Comparison of ENCODE assay signal across 20 mouse cellular contexts in genomic region chr9:54919946-54920345, GRCm38 (mm10). TPM values are rescaled to one million over a fixed set of nuclear protein-coding genes. Genes with fewer than 3 reads are reported as not detected.
A peak's percentile ranks its signal among the peaks of the same experiment; 100 is the strongest.
DNase-seq lines count a peak whose midpoint lies in the region; ATAC-seq lines count a peak whose summit lies in the region.
"Had no signal": no experiment of that assay in that cellular context is flagged by ENCODE, and none has a peak within 500 bp of the region (broad histone marks: within the 10 kb centered on the region; RNA-seq: fewer than 3 reads in every experiment).

No protein-coding gene starts in this region.

- no peak overlapping the region for H3K9ac ChIP-seq in kidney, embryonic 14.5 days (ENCODE audit: low read depth, low read length)
- no peak overlapping the region for H3K9ac ChIP-seq in midbrain, embryonic 11.5 days (ENCODE audit: low read length)
- no peak overlapping the region for H3K9ac ChIP-seq in midbrain, embryonic 16.5 days (ENCODE audit: low read depth, low read length)
- H3K9ac ChIP-seq: embryonic facial prominence, embryonic 15.5 days; hindbrain, embryonic 13.5 days had no signal

- no peaks in the 10 kb centered on the region for H3K36me3 ChIP-seq in kidney, embryonic 14.5 days (ENCODE audit: control insufficient read depth, insufficient read depth, low read length)
- 0 out of 2 replicates have a peak, but pooled peaks cover 2% of the 10 kb centered on the region for H3K36me3 ChIP-seq in midbrain, embryonic 11.5 days (ENCODE audit: control insufficient read depth, insufficient read depth, low read length)
- no peaks in the 10 kb centered on the region; the same call in 1 of the 2 replicates for H3K36me3 ChIP-seq in midbrain, embryonic 16.5 days (ENCODE audit: control insufficient read depth, insufficient read depth, low read length)

- no peak overlapping the region for H3K4me2 ChIP-seq in kidney, embryonic 14.5 days (replicated peaks; ENCODE audit: low read depth, low read length)
- H3K4me2 ChIP-seq in midbrain, embryonic 11.5 days = no peak overlapping the region
- no peak overlapping the region for H3K4me2 ChIP-seq in midbrain, embryonic 16.5 days (ENCODE audit: low read length)
- H3K4me2 ChIP-seq: embryonic facial prominence, embryonic 15.5 days; hindbrain, embryonic 13.5 days had no signal

- H3K9me3 ChIP-seq in kidney, embryonic 14.5 days (ENCODE audit: control insufficient read depth, low read length) = 0 out of 2 replicates have a peak, but pooled peaks cover 5% of the 10 kb centered on the region
- no peaks in the 10 kb centered on the region for H3K9me3 ChIP-seq in midbrain, embryonic 11.5 days (ENCODE audit: control insufficient read depth, low read length)
- peaks cover 3% of the 10 kb centered on the region; the same call in 1 of the 2 replicates for H3K9me3 ChIP-seq in midbrain, embryonic 16.5 days (replicated peaks; ENCODE audit: control insufficient read depth, low read length, poor library complexity, severe bottlenecking)
- H3K9me3 ChIP-seq: embryonic facial prominence, embryonic 15.5 days; forebrain, embryonic 10.5 days; hindbrain, embryonic 13.5 days had no signal

- WGBS in kidney, embryonic 14.5 days = 47% methylated on average over 4 of the region's 4 CpGs
- 63% methylated on average over 4 of the region's 4 CpGs for WGBS in midbrain, embryonic 11.5 days
- WGBS in midbrain, embryonic 16.5 days = 53% methylated on average over 4 of the region's 4 CpGs

- no peaks in the 10 kb centered on the region for H3K27me3 ChIP-seq in kidney, embryonic 14.5 days (ENCODE audit: control insufficient read depth, insufficient read depth, low read length)
- H3K27me3 ChIP-seq in midbrain, embryonic 11.5 days (ENCODE audit: control insufficient read depth, insufficient read depth, low read length) = no peaks in the 10 kb centered on the region
- H3K27me3 ChIP-seq in midbrain, embryonic 16.5 days (ENCODE audit: control insufficient read depth, insufficient read depth, low read depth, low read length) = no peaks in the 10 kb centered on the region
- H3K27me3 ChIP-seq: embryonic facial prominence, embryonic 15.5 days; hindbrain, embryonic 13.5 days had no signal

- DNase-seq in kidney, adult 11 months = peak; percentile 76
- peak; percentile 47 for DNase-seq in midbrain, embryonic 11.5 days (ENCODE audit: low spot score, missing footprints)
- peak; percentile 78 to 82 for DNase-seq in kidney, postnatal 36 days
- DNase-seq in urinary bladder, adult 2 months (ENCODE audit: low spot score) = no peak
- DNase-seq in cerebellum, postnatal 10 days = no peak
- DNase-seq: adrenal gland, postnatal 25 days; cerebellum, adult 18-20 months; cerebellum, adult 9-11 months; embryo, embryonic 11 days; gastrocnemius, postnatal 36 days; heart, adult 18-20 months; heart, postnatal 10 days had no signal

- no peak for ATAC-seq in kidney, embryonic 14.5 days (ENCODE audit: low FRiP score, low TSS enrichment)
- ATAC-seq in midbrain, embryonic 11.5 days (ENCODE audit: low FRiP score) = no peak
- ATAC-seq in midbrain, embryonic 16.5 days = no peak
- ATAC-seq: forebrain, embryonic 14.5 days had no signal

- no peaks in the 10 kb centered on the region; the same call in 1 of the 2 replicates for H3K4me1 ChIP-seq in kidney, embryonic 14.5 days (ENCODE audit: control insufficient read depth, insufficient read depth, low read length)
- peaks cover 4% of the 10 kb centered on the region; the same call in 1 of the 2 replicates for H3K4me1 ChIP-seq in midbrain, embryonic 11.5 days (ENCODE audit: control insufficient read depth, insufficient read depth, low read length)
- peaks cover 8% of the 10 kb centered on the region for H3K4me1 ChIP-seq in midbrain, embryonic 16.5 days (ENCODE audit: control insufficient read depth, insufficient read depth, low read length)
- H3K4me1 ChIP-seq: heart, embryonic 10.5 days had no signal

- H3K4me3 ChIP-seq in kidney, embryonic 14.5 days (ENCODE audit: low read length) = no peak overlapping the region
- no peak overlapping the region for H3K4me3 ChIP-seq in midbrain, embryonic 11.5 days (ENCODE audit: low read depth, low read length)
- no peak overlapping the region for H3K4me3 ChIP-seq in midbrain, embryonic 16.5 days (ENCODE audit: low read depth, low read length)
- H3K4me3 ChIP-seq: embryonic facial prominence, embryonic 15.5 days; erythroblast, embryonic 14.5 days; forebrain, embryonic 10.5 days; heart, embryonic 10.5 days; hindbrain, embryonic 13.5 days had no signal

- H3K27ac ChIP-seq in kidney, embryonic 14.5 days (ENCODE audit: low read depth, low read length) = no peak overlapping the region
- H3K27ac ChIP-seq in midbrain, embryonic 11.5 days (ENCODE audit: low read depth, low read length) = no peak overlapping the region
- no peak overlapping the region for H3K27ac ChIP-seq in midbrain, embryonic 16.5 days (ENCODE audit: low read length)
- H3K27ac ChIP-seq: embryonic facial prominence, embryonic 15.5 days; forebrain, embryonic 10.5 days; heart, embryonic 10.5 days; hindbrain, embryonic 13.5 days had no signal

RNA-seq across cellular contexts. Expression of gene Hykk, which starts 2.9 kb away (rescaled TPM):
- 2.7 and 5.1 TPM in 2 replicates for polyA plus RNA-seq in kidney, embryonic 14.5 days (2014; fragmentation: Nextera tagmentation; extraction: Ambion mirVana)
- polyA plus RNA-seq in midbrain, embryonic 11.5 days (2014; fragmentation: Nextera tagmentation; extraction: Ambion mirVana) = 4.2 and 4.5 TPM in 2 replicates
- polyA plus RNA-seq in midbrain, embryonic 16.5 days (2015; fragmentation: Nextera tagmentation; extraction: Ambion mirVana) = 1.8 and 2.2 TPM in 2 replicates
- 1.3 and 3.0 TPM in 2 replicates for polyA plus RNA-seq in urinary bladder, adult 2 months (2012; rRNA removed)

RNA-seq across cellular contexts. Expression of gene Psma4, which starts 30.6 kb away (rescaled TPM):
- polyA plus RNA-seq in kidney, embryonic 14.5 days (2014; fragmentation: Nextera tagmentation; extraction: Ambion mirVana) = 336 and 387 TPM in 2 replicates
- polyA plus RNA-seq in midbrain, embryonic 11.5 days (2014; fragmentation: Nextera tagmentation; extraction: Ambion mirVana) = 332 and 341 TPM in 2 replicates
- polyA plus RNA-seq in midbrain, embryonic 16.5 days (2015; fragmentation: Nextera tagmentation; extraction: Ambion mirVana) = 251 and 256 TPM in 2 replicates
- 142 and 158 TPM in 2 replicates for polyA plus RNA-seq in urinary bladder, adult 2 months (2012; rRNA removed)

RNA-seq across cellular contexts. Expression of gene AY074887, which starts 30.9 kb away (rescaled TPM):
- polyA plus RNA-seq in kidney, embryonic 14.5 days (2014; fragmentation: Nextera tagmentation; extraction: Ambion mirVana) = 0.80 and 1.4 TPM in 2 replicates
- 0.79 and 0.81 TPM in 2 replicates for polyA plus RNA-seq in midbrain, embryonic 11.5 days (2014; fragmentation: Nextera tagmentation; extraction: Ambion mirVana)
- 0.67 and 1.2 TPM in 2 replicates for polyA plus RNA-seq in midbrain, embryonic 16.5 days (2015; fragmentation: Nextera tagmentation; extraction: Ambion mirVana)
- 0.16 and 0.28 TPM in 2 replicates for polyA plus RNA-seq in urinary bladder, adult 2 months (2012; rRNA removed)
- polyA plus RNA-seq: erythroblast, embryonic 14.5 days had no signal

RNA-seq across cellular contexts. Expression of gene Ireb2, which starts 56.4 kb away (rescaled TPM):
- polyA plus RNA-seq in kidney, embryonic 14.5 days (2014; fragmentation: Nextera tagmentation; extraction: Ambion mirVana) = 26.7 and 49.9 TPM in 2 replicates
- polyA plus RNA-seq in midbrain, embryonic 11.5 days (2014; fragmentation: Nextera tagmentation; extraction: Ambion mirVana) = 64.5 and 72.6 TPM in 2 replicates
- 38.9 and 46.3 TPM in 2 replicates for polyA plus RNA-seq in midbrain, embryonic 16.5 days (2015; fragmentation: Nextera tagmentation; extraction: Ambion mirVana)
- 20.0 and 21.8 TPM in 2 replicates for polyA plus RNA-seq in urinary bladder, adult 2 months (2012; rRNA removed)

Comparison
In these comparisons a context has a peak if more than half of its experiments do, and no peak if none do; other contexts are left out.
1. DNase-seq: peak in kidney, adult 11 months (single experiment), midbrain, embryonic 11.5 days (single experiment) and kidney, postnatal 36 days (2 of 2); none in urinary bladder, adult 2 months (single experiment) and cerebellum, postnatal 10 days (0 of 2).